Mouse (Mus musculus): ENCODE measurements around the gene Ccdc97.

GRCm38 (mm10) chr7:25680514-25681258 lies 38.2 kb downstream of the Ccdc97 start, which contains the start of gene B9d2:
- no peak for TF ChIP-seq CTCF (IDR thresholded peaks at IDR 0.05; ENCODE audit: low read depth, low read length)
- TF ChIP-seq POLR2A (IDR thresholded peaks at IDR 0.05; ENCODE audit: extremely low read depth, insufficient read depth, low read length): 0 out of 2 replicates have a peak, but pooled peaks have one; percentile 29

Measured in liver, adult 2 months (tissue).